Mouse (Mus musculus) C2C12 (cell line): ENCODE measurements at regions not wholly inside any gene's neighbourhood (a gene's known extent, or its start where the extent isn't known, plus 50 kb on each side); places are given as distances from the start of the nearest gene placed in this dataset.

ENCODE experiments used
- CTCF ChIP-seq: IDR thresholded peaks from one replicate; pipeline ENCODE4 v1.5.1; 2011; ENCODE audit not compliant: control insufficient read depth, insufficient read depth, insufficient read length
- MAX ChIP-seq: IDR thresholded peaks from one replicate; pipeline ENCODE4 v1.6.1; 2011; ENCODE audit warnings: mild to moderate bottlenecking, control low read depth
- MYOD1 ChIP-seq: IDR thresholded peaks from one replicate; pipeline ENCODE4 v1.6.1; 2011; ENCODE audit warnings: low read depth; ENCODE audit not compliant: control insufficient read depth, insufficient read length
- USF1 ChIP-seq: IDR thresholded peaks from one replicate; pipeline ENCODE4 v1.6.1; 2011; ENCODE audit warnings: low read depth, mild to moderate bottlenecking, control low read depth, moderate library complexity

GRCm38 (mm10) chr1:119348456-119349208 is 73.4 kb downstream of the Inhbb start:
- TF ChIP-seq USF1 (no peak), CTCF (no peak), MAX (no peak), MYOD1 (no peak)
